In the genomic region with DNA sequence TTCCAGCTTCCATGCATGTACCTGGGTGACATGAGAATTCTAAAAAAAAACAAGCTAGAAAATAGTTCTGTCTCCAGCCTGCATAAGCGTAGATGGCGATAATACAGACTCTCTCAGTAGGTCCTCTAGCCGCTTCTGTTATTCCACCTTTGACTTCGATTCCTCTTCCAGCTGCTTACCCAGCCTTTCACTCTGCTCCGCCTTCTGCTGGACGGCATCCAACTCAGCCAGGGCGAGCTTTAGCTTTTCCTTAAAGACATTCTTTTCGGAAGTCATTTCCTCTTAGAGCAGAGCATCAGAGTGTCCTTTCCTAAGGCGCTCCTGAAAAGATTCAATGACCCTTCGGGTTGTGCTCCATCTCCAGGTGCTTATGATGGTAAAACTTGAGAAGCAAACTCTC, we compare ENCODE assay signal across 14 mouse cellular contexts. TPM values are rescaled to one million over a fixed set of nuclear protein-coding genes. Genes with fewer than 3 reads are reported as not detected.
A peak's percentile ranks its signal among the peaks of the same experiment; 100 is the strongest.
DNase-seq lines count a peak whose midpoint lies in the region; ATAC-seq and TF ChIP-seq lines count a peak whose summit lies in the region.
"Had no signal": no experiment of that assay in that cellular context is flagged by ENCODE, and none has a peak within 500 bp of the region (broad histone marks: within the 10 kb centered on the region; RNA-seq: fewer than 3 reads in every experiment).

No protein-coding gene starts in this region.

- TF ChIP-seq CTCF in lung, postnatal 0 days (IDR thresholded peaks at IDR 0.05) = no peak

- peaks cover 13% of the 10 kb centered on the region for H3K4me1 ChIP-seq in heart, embryonic 11.5 days (ENCODE audit: control insufficient read depth, insufficient read depth, low read length)
- peaks cover 10% of the 10 kb centered on the region; the same call in 1 of the 2 replicates for H3K4me1 ChIP-seq in lung, postnatal 0 days (ENCODE audit: insufficient read depth, low read depth, low read length)

- H3K4me3 ChIP-seq in heart, embryonic 11.5 days (ENCODE audit: low read depth, low read length) = no peak overlapping the region
- H3K4me3 ChIP-seq in lung, postnatal 0 days (ENCODE audit: low read depth, low read length) = no peak overlapping the region
- H3K4me3 ChIP-seq: embryonic facial prominence, embryonic 15.5 days had no signal

- peak; percentile 55 for DNase-seq in heart, postnatal 4 days
- peak; percentile 23 for DNase-seq in NIH3T3 (ENCODE audit: low read depth)
- DNase-seq in adipocyte (ENCODE audit: low spot score) = peak; percentile 87
- DNase-seq in lung, postnatal 0 days (ENCODE audit: low spot score) = peak; percentile 29
- DNase-seq in left cerebral cortex, adult 8-10 months (ENCODE audit: low spot score in 2 of 2) = no peak
- no peak for DNase-seq in layer of hippocampus, adult 9-11 months
- DNase-seq: cerebellum, postnatal 36 days; liver; right cerebral cortex, postnatal 4 days had no signal

- ATAC-seq in heart, embryonic 11.5 days (replicated peaks; ENCODE audit: insufficient number of reproducible peaks, low FRiP score, low TSS enrichment) = no peak
- no peak for ATAC-seq in lung, postnatal 0 days
- ATAC-seq: hindbrain, embryonic 16.5 days had no signal

- H3K4me2 ChIP-seq in heart, embryonic 11.5 days = no peak overlapping the region
- no peak overlapping the region for H3K4me2 ChIP-seq in lung, postnatal 0 days (replicated peaks; ENCODE audit: low read depth, low read length)
- H3K4me2 ChIP-seq: embryonic facial prominence, embryonic 15.5 days had no signal

- TF ChIP-seq EP300 in lung, postnatal 0 days (IDR thresholded peaks at IDR 0.05) = no peak

- H3K9me3 ChIP-seq in heart, embryonic 11.5 days (replicated peaks; ENCODE audit: control insufficient read depth, low read length) = no peaks in the 10 kb centered on the region
- no peaks in the 10 kb centered on the region for H3K9me3 ChIP-seq in lung, postnatal 0 days (ENCODE audit: low read length)
- H3K9me3 ChIP-seq: embryonic facial prominence, embryonic 15.5 days had no signal

- H3K27ac ChIP-seq in heart, embryonic 11.5 days (ENCODE audit: low read depth, low read length) = no peak overlapping the region
- H3K27ac ChIP-seq in lung, postnatal 0 days (ENCODE audit: low read length) = no peak overlapping the region
- H3K27ac ChIP-seq: embryonic facial prominence, embryonic 15.5 days had no signal

- H3K27me3 ChIP-seq in heart, embryonic 11.5 days (ENCODE audit: control insufficient read depth, insufficient read depth, low read length) = no peaks in the 10 kb centered on the region
- no peaks in the 10 kb centered on the region for H3K27me3 ChIP-seq in lung, postnatal 0 days (replicated peaks; ENCODE audit: insufficient read depth, low read length)
- H3K27me3 ChIP-seq: embryonic facial prominence, embryonic 15.5 days had no signal

- H3K36me3 ChIP-seq in heart, embryonic 11.5 days (ENCODE audit: control insufficient read depth, insufficient read depth, low read length) = peaks cover 7% of the 10 kb centered on the region
- no peaks in the 10 kb centered on the region for H3K36me3 ChIP-seq in lung, postnatal 0 days (ENCODE audit: insufficient read depth, low read length)

- whole genome bisulfite sequencing in heart, embryonic 11.5 days (ENCODE audit: insufficient replicate concordance) = 73% methylated on average over 10 of the region's 10 CpGs
- WGBS in lung, postnatal 0 days = 29% methylated on average over 10 of the region's 10 CpGs

- H3K9ac ChIP-seq in heart, embryonic 11.5 days (ENCODE audit: low read depth, low read length) = no peak overlapping the region
- H3K9ac ChIP-seq in lung, postnatal 0 days (replicated peaks; ENCODE audit: low read depth) = no peak overlapping the region
- H3K9ac ChIP-seq: embryonic facial prominence, embryonic 15.5 days had no signal

RNA-seq across cellular contexts. Expression of a gene that starts 3.7 kb away (rescaled TPM):
- total RNA-seq in heart, postnatal 4 days (2021) = 10 to 100 TPM; 10.1 to 11.4 TPM
- 8.8 and 9.8 TPM in 2 replicates for polyA plus RNA-seq in heart, embryonic 11.5 days (2014; fragmentation: Nextera tagmentation; extraction: Ambion mirVana)
- polyA plus RNA-seq in lung, postnatal 0 days (2015; fragmentation: Nextera tagmentation; extraction: Ambion mirVana) = 3.5 and 3.9 TPM in 2 replicates
- 1 to 10 TPM; 8.0 to 8.7 (median 8.1) TPM for total RNA-seq in left cerebral cortex, adult 8-10 months (2022)

RNA-seq across cellular contexts. Expression of a gene that starts 39.1 kb away (rescaled TPM):
- total RNA-seq in heart, postnatal 4 days (2021) = under 1 TPM; 0.11 to 0.14 TPM
- polyA plus RNA-seq in heart, embryonic 11.5 days (2014; fragmentation: Nextera tagmentation; extraction: Ambion mirVana) = 0.09 TPM in 1 of 2 replicates, not detected in the other
- polyA plus RNA-seq in lung, postnatal 0 days (2015; fragmentation: Nextera tagmentation; extraction: Ambion mirVana) = 0.04 TPM in 2 replicates
- total RNA-seq in left cerebral cortex, adult 8-10 months (2022) = 100 to 1,000 TPM in 3 of 4 experiments, 10 to 100 TPM in 1; 98.2 to 130 (median 113) TPM

RNA-seq across cellular contexts. Expression of a gene that starts 50.9 kb away (rescaled TPM):
- not detected for total RNA-seq in heart, postnatal 4 days (2021)
- polyA plus RNA-seq in heart, embryonic 11.5 days (2014; fragmentation: Nextera tagmentation; extraction: Ambion mirVana) = 0.59 and 0.77 TPM in 2 replicates
- not detected in 2 replicates for polyA plus RNA-seq in lung, postnatal 0 days (2015; fragmentation: Nextera tagmentation; extraction: Ambion mirVana)
- 100 to 1,000 TPM; 109 to 120 (median 112) TPM for total RNA-seq in left cerebral cortex, adult 8-10 months (2022)
- total RNA-seq: gastrocnemius, postnatal 4 days; megakaryocyte progenitor cell, adult 5-6 weeks had no signal

Comparison
In these comparisons a context has a peak if more than half of its experiments do, and no peak if none do; other contexts are left out.
1. DNase-seq: peak in heart, postnatal 4 days (single experiment), NIH3T3 (single experiment), adipocyte (single experiment) and lung, postnatal 0 days (single experiment); none in left cerebral cortex, adult 8-10 months (0 of 2) and layer of hippocampus, adult 9-11 months (single experiment).
2. RNA of a gene that starts 39.1 kb away (total RNA-seq): 98.2 to 130 TPM in left cerebral cortex, adult 8-10 months; 0.11 to 0.14 TPM in heart, postnatal 4 days; every median in the first group is over 10 times any median in the second.
3. RNA of a gene that starts 50.9 kb away (total RNA-seq): 109 to 120 TPM in left cerebral cortex, adult 8-10 months; not detected in heart, postnatal 4 days; every median in the first group is over 100 times any median in the second.